Mouse (Mus musculus) mouse trophoblast stem cell (cell line): ENCODE measurements around the gene Chchd3.

Source experiments
- in situ Hi-C, 2 experiments: fragments of 300-500 bp; cut with MseI, MboI; formaldehyde crosslinking; loops; 2 replicates in 1 of 2; 3 replicates in 1 of 2; pipeline ENCODE4 v1.15.1; 2025

Gene Chchd3

DNA sequence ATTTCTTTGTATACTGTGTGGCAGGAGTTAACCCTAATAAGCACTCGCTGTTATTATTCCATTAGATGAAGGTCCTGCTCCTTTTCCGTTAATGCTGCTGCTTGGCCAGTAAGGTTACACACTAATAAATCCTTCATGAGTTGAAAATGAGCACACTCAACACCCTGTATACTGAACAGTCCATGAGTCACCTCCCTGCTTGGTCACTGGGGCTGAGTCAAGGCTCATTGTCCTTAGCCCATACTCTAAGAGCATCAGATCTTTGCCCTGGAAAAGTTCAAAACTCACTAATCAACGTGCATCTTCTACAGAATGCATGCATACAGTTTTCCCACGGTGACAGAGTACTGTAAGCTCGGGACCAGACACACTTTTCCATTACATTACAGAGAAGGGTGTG is 124.5 kb downstream of the Chchd3 start:
- in situ Hi-C loops = no loop called here

- in situ Hi-C loops = no loop called here
Measured at GRCm38 (mm10) chr6:32931106-32931770, 128.8 kb downstream of the Chchd3 start.

DNA sequence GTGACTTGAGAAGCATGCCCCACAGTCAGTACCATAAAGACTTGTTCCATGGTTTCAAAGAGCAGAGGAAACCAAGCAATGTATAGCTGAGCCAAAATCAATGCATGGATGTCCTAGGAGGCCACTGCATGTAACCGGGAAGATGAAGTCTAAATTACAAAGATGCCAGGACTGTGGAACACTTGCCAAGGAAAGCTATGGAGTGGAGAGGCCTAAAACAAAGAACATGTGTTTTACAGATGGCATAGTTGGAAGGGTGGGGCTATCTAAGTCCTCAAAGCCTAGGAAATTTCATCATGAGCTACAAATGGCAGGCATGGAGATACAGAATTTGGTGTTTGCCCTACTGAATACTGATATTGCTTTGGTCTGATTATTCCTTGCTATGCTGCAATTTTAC is 137.7 kb downstream of the Chchd3 start:
- in situ Hi-C loops = no loop called here

DNA sequence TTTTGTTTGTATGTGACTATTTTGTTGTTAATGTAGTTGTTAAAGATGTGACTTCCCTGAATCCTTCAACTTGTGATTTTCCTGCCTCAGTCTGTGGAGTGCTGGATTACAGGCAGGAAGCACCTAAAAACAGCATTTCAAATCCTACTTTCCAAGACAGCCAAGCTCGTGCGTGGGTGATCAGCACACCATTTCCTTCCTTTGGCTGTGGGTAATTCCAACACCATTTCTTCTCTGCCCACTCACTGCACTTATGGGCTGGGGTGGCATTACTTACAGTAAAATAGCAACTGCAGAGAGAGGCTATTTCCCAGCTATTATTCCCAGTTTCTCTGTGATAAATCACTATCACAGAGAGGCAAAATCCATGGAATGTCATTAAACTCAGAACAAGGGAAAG is 140.0 kb downstream of the Chchd3 start:
- in situ Hi-C loops = no loop called here

DNA sequence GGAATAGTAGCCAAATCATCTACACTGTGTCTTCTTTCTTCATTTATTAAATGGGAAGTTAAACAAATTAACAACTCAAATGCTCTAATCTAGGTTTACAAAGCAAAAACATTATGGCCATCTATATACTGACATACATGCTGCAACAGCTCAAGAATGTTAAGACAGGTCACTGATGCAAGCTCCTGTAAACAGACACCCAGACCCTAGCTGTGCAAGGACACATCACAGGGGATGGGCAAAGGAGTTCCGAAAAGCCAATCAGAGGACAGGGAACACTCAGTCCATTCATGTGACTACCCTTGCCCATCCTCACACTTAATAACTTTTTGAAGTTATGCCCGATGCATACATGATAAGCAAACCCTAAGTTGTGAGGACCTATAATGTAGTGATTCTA is 149.4 kb downstream of the Chchd3 start:
- in situ Hi-C loops = no loop called here

GRCm38 (mm10) chr6:32899061-32899460 is 161.0 kb downstream of the Chchd3 start:
- in situ Hi-C loops = no loop called here

GRCm38 (mm10) chr6:32894100-32894499 is 166.0 kb downstream of the Chchd3 start:
- in situ Hi-C loops = no loop called here

GRCm38 (mm10) chr6:32890726-32891125 is 169.3 kb downstream of the Chchd3 start:
- in situ Hi-C loops = no loop called here

DNA sequence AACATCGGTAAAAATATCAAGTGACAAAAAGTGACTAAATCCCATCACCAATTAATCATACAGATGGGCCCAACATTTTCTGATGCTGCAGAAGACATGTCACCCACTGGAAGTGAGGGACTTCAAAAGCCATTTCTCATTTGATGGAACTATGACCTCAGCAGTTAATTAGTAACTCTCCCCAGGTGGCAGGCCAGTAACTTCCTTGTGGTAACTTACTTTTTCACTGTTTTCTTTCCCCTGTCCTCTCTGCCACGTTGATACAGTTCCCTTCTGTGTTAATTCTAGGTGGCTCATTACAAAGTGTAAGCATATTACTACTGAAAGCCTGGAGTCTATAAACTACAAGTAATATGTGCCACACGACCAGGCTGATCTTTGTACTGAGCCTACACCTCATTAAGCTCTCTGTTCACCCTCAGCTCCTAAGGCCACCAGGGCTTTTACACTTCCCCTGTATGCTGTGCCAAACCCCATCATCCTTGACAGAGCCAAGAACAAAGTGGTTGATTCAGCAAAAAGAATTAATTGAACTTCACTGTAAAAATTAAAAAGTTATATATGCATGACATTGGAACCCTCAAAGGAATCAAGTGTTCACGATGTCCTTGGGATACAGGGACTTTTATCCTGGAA is 171.0 kb downstream of the Chchd3 start:
- in situ Hi-C loops = no loop called here

DNA sequence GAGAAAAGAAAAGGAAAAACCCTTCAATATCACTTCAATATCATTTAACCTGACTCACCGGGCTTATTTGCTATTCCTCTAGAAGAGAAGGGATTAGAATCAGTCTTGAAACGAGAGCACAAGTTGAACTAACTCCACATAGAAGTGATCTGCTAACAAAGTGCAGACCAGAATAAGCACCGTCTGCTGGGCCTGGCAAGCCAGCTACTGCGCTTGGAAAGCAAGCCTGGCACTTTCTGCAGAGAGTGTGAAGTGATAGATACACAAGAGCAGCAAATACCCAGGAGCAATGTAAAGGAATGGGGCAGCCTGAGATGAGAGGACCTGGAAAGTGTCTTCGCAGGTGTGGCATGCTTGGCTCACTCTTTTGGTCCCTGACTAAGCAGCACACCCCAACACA is 181.5 kb downstream of the Chchd3 start:
- in situ Hi-C loops = no loop called here

GRCm38 (mm10) chr6:32874176-32874575 is 185.9 kb downstream of the Chchd3 start:
- in situ Hi-C loops = no loop called here

GRCm38 (mm10) chr6:32872805-32873204 is 187.3 kb downstream of the Chchd3 start:
- in situ Hi-C loops = no loop called here

GRCm38 (mm10) chr6:32850960-32851359 is 209.1 kb downstream of the Chchd3 start:
- in situ Hi-C loops = no loop called here

DNA sequence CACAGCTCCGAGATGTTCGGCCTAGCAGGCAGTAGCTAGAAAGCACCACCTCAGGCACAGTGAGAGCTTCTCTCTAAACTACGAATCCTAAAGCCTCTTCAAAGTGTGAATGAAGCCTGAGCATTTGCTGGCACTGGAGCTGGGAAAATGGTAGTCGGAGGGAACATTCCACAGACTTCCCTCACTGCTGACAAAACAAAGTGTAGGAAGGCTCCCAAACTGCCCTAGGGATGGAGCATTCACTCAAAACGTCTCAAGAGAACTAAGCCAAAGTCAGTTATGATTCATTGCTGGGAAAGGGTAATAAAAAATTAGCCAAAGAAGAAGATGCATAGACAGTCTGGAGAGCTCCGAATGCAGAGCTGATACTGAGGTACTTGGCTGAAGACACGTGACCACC is 211.1 kb downstream of the Chchd3 start:
- in situ Hi-C loops = no loop called here

DNA sequence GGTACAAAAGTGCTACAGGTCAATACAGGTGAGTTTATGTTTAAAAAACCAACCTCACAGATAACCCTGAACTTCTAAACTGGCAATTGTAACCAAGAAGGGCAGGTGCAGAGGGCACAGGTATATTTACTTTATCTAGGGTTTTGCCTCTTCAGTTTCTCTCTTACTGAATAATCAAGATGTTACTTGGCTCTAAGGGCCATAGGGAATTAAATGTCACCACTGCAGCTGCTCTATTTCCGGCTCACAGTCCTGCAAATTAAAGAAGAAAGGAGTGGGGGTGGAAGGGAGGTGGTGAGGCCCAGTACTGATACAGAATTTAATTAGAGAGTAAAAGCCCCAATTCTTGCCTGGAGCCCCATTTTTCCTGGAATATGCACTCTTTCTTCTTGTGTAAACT is 214.6 kb downstream of the Chchd3 start:
- in situ Hi-C loops = no loop called here

- in situ Hi-C loops = no loop called here
Measured at GRCm38 (mm10) chr6:32837939-32838301, 222.1 kb downstream of the Chchd3 start.

- in situ Hi-C loops = no loop called here
Measured at GRCm38 (mm10) chr6:32837165-32837938, 222.7 kb downstream of the Chchd3 start.

GRCm38 (mm10) chr6:32823856-32824620 is 236.0 kb downstream of the Chchd3 start:
- in situ Hi-C loops = no loop called here

- in situ Hi-C loops = no loop called here
Measured at GRCm38 (mm10) chr6:32818961-32819360, 241.1 kb downstream of the Chchd3 start.

DNA sequence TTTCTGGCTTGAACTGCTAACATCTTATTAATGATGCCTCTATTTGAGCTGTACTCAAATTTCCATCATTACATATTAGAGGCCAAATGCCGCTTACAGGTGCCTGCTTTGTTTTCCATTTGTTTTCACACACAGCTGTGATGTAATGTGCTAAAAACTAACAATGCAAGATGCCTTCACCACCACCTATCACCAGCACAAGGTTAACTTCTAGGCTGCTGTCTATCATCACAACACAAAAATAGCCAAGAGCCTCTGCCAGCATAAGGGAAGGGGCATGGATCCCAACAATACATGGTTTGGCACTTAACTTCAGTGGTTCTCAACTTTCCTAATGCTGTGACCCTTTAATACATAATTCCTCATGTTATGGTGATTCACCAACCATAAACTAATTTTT is 251.3 kb downstream of the Chchd3 start:
- in situ Hi-C loops = no loop called here

GRCm38 (mm10) chr6:32807771-32808170 is 252.3 kb downstream of the Chchd3 start:
- in situ Hi-C loops = no loop called here

GRCm38 (mm10) chr6:32803646-32804045 is 256.4 kb downstream of the Chchd3 start:
- in situ Hi-C loops = no loop called here
